Mouse (Mus musculus): ENCODE results near the gene Fntb.
"Not testable (repeated sequence)": the region's sequence is repeated elsewhere in the genome, so short reads cannot be mapped to it uniquely, and the experiment has no call there.

Gene Fntb

DNA sequence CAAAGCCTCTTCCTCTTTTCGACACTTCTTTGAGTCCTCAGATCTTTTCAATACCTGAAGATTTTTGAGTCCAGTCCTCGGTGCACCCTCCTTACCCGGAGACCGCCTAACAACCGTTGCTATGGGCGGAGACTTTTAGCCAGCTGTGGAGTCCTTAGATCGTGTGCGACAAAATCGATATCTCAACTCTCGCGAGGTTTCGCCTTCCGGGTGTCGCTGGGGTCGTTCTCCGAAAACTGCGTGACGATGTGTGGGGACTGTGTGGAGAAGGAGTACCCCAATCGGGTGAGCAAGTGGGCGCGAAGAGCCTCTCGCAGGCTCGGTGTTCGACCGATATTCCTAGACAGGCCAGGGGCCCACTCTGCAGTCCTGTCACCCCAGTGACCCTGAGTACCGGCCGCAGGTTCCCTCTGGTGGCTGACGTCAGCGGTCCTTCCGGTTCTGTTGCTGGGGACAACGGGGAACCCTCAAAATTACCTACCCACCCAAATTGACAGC lies at the start of gene Fntb, which contains the start of gene Churc1:
TSS of gene Fntb (plus strand) at position 236 of the 498 bp plus-strand sequence.
TSS of gene Churc1 (plus strand) at position 185 of the 498 bp plus-strand sequence.
- peak; percentile 94 to 95 for DNase-seq

GRCm38 (mm10) chr12:76718384-76718783 lies 47.0 kb upstream of the Fntb start:
- DNase-seq: no peak

DNA sequence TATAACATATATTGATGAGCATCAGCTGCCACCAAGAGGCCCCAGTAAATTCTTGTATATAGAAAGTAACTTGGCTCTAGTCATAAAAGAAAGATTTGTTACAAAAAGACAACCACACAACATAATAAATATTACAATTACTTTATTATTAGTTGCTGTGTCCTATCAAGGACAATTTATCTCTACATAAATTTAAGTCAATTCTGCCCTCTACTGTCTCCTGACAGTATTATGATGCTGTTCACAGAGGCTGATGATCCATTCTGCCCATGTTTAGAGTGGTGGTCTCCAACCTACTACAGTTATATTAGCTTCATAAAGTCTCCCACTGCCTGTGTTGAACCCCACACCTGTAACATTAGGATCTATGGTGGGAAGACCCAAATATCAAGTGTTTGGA lies 44.8 kb upstream of the Fntb start:
- peak; percentile 29 to 53 for DNase-seq

DNA sequence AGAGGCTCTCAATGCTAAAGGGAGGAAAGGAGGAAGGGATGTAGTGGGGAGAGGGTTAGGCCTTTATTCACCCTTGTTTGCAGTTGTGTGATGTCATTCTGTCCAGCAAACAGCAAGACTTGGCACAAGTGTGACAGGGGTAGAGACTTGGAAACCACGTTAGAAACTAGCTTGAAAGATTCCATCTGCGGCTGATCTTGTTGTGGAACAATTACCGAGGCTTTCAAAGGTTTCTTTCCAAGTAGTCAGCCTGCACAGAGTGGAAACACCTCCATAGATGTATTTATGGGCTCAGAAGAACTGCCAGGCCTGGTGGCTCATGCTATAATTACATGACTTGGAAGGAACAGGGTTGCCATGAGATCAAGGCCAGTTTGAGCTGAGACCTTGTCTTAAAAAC lies 43.4 kb upstream of the Fntb start:
- no peak for DNase-seq

DNA sequence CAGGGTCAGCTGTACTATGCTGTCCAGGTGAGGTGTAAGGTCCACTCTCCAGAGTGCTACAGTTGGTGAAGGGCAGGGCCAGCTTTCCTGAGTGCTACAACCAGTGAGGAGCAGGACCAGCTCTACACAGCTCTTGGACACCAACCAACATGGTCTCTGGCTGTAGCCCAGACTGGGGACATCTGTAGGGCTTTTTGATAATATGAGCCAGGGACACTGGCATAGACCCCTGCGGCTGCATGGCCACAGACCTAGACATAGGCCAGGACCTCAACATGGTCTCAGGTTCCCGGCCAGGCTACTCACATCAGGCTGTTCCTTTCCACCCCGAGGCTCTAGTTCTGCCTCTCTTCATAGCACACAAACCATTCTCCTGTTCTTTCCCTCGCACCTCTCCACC lies 37.4 kb upstream of the Fntb start:
- DNase-seq: peak; percentile 53 to 62

- DNase-seq: peak; percentile 59 to 64
Observed at GRCm38 (mm10) chr12:76750866-76751459, 14.4 kb upstream of the Fntb start.

DNA sequence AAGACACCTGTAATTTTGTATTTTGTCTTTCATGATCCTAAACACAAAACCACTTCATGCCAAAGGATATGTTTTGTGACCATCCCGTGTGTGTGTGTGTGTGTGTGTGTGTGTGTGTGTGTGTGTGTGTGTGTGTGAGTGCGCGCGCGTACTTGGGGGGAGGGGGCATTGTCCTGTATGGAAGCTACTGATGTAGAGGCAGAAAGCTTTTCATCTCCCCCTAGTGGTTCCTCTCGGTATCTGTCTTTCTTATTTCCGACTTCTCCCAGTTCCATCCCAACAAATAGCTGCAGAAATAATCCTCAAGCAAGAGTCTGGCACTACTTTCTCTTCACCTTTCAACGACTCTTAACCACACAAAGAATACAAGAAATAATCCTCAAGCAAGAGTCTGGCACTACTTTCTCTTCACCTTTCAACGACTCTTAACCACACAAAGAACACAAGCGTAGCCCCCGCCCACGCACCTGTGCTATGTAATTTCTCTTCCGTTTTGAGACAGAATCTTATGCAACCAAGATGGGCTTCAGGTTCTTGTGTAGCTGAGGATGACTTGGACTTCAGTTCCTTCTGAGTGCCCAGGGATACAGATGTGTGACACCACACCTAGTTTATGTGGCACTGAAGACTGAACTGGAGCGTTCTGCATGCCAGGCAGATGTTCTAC lies 12.6 kb upstream of the Fntb start:
- DNase-seq: peak; percentile 81 to 93

DNA sequence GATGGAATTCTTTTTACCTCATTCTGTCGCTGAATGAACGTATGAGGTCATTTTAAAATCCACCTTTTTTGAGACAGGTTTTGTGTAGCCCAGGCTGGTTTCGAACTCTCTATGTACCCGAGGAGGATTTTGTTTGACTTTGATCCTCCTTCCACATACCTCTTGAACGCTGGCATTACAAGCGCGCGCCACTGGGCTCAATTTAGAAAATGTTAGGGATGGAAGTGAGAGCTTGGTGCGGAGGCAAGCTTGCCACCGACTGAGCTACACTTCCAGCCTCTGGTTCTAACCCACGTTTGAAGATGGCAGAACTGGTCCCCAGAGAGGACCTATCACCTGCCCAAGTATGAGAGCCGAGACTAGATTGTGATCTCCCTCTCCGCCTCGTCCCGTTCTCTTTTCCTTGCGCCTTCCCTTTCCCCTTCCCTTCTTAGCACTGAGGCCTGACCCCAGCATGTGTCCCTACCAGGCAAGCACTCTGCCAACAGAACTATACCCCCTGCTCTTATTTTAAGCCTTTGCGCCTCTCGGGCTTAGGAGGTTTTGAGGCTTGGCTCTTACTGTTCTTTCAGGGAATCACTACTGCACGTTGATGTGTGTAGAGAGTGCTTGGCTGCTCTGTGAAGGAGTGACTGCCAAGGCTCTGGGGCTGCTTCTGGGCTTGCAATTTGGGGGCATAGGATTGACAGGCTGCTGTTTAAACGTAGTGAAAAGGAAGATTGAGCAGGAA lies 677 bp downstream of the Fntb start:
- peak in 1 of 2 experiments; percentile 39 for DNase-seq

DNA sequence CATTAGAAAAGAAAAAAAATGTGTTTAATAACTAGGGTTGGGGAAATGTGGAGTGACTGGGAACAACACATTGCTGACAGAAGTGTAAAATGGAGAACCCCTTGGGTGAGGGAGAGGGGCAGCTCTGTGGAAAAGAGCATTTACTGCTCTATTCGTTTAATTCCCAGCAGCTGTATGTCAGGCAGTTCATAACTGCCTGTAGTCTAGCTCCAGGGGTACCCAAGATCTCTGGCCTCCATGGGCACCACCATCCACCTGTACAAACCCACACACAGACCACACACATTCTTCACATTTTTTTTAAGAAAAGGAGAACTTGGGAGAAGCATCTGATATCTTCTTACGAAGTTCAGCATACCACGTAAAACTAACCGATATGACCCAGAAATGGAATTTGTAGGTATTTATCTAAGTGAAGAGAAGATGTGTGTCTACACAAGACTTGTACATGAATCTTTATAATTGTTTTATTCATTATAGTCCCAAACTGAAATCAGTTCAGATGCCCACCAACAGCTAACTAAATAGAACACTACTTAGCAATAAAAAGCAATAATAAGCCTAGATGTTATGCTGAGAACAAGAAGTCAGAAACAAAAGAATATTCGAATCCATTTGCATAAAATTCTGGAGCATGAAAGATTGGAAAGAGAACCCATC lies 5.6 kb downstream of the Fntb start:
- DNase-seq: no peak

GRCm38 (mm10) chr12:76771540-76771939 lies 6.2 kb downstream of the Fntb start:
- DNase-seq: no peak

GRCm38 (mm10) chr12:76774652-76775051 lies 9.3 kb downstream of the Fntb start:
- no peak for DNase-seq

- no peak for DNase-seq
Observed at GRCm38 (mm10) chr12:76775132-76775531, 9.7 kb downstream of the Fntb start.

GRCm38 (mm10) chr12:76776898-76777297 lies 11.5 kb downstream of the Fntb start:
- no peak for DNase-seq

GRCm38 (mm10) chr12:76777845-76778244 lies 12.5 kb downstream of the Fntb start:
- no peak for DNase-seq

GRCm38 (mm10) chr12:76778305-76779083 lies 13.1 kb downstream of the Fntb start:
- no peak for DNase-seq

GRCm38 (mm10) chr12:76779951-76780350 lies 14.6 kb downstream of the Fntb start:
- no peak for DNase-seq

- DNase-seq: peak; percentile 47 to 70
Observed at GRCm38 (mm10) chr12:76780639-76781468, 15.5 kb downstream of the Fntb start.

GRCm38 (mm10) chr12:76784056-76784619 lies 18.7 kb downstream of the Fntb start:
- DNase-seq: no peak

DNA sequence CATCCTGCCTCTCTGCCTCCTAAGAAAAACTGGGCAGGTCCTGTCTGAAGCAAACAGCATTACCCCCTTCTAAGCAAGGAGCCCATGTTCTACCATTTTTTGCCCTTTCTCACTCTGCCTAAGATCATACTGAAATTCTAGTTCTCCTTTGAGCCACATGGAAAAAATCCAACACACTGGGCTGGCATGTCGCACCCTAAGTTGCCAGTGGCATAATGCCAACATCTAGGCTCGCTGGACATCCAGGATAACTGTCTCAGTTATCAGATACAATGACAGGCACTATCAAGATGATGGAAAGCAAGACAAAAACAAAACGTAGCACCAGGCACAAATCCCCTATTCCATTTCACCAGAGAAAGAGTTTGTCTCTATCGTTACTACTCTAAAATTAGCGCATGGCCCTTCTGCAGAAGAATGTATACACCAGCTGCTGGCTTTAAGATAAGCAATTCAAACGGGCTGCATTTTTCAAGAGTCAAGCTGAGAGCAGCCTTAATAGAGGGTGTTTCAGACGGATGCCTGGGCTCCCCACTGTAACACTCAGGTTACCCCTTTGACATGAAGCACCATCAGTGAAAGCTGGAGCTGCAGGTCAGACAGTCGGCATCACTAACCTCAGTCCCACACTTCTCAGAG lies 25.2 kb downstream of the Fntb start:
- DNase-seq: peak; percentile 59 to 63

DNA sequence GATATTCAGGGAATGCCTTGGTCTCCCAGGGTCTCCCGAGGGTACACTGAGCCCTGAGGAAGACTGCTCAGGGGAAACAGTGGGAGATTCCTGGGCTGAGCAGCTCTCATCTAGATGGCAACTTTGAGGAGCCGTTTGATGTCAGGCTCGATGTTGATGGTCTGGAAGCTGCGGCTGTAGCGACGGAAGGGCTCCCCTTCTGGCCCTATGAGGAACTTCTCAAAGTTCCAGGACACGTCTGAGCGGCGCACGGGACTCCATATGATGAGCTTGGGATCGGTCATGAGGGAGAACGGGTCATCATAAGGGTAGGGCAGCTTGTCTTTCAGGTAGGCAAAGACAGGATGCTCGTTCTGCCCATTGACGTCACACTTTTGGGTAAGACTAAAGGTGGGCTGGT lies 27.2 kb downstream of the Fntb start:
- DNase-seq: not testable (repeated sequence)

Data from cerebellum, postnatal 10 days (tissue).